Mouse (Mus musculus) retina, embryonic 14.5 days (tissue): Measurements from ENCODE around the gene Msh6.
A peak's percentile ranks its signal among the peaks of the same experiment; 100 is the strongest.
"Not testable (repeated sequence)": the region's sequence is repeated elsewhere in the genome, so short reads cannot be mapped to it uniquely, and the experiment has no call there.

Source experiments
- DNase-seq: peaks from one replicate; pipeline ENCODE4 v3.0.0-alpha.2; 2015; ENCODE audit warnings: low spot score

Msh6 gene

DNA sequence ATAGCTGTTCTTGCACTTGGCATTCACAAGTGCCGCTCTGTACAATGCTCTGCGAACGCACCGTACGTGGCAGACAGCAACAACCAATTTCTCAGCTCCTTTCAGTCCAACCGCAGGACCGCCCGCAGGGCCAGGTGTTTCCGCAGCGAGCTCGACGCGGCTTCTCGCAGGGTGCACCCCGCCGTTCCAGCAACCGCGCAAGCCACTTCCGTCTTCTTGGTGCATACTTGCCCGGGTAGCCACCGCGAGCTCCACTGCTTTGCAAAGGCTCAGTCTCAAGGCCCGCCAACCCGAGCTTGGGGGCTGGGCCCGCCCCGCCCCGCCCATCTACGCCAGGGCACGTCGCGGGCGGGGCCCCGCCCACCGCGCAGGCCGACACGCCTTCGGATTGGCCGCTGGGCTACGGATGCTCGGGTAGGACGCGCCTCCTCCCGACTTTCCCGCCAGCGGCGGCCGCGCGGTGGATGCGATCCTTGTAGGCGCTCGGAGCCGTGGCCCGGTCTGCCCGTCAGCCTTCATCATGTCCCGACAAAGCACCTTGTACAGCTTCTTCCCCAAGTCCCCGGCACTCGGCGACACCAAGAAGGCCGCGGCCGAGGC lies at the start of gene Msh6:
Msh6 (plus strand) TSS at position 434 of the 600 bp plus-strand sequence.
- peak; percentile 96 for DNase-seq

DNA sequence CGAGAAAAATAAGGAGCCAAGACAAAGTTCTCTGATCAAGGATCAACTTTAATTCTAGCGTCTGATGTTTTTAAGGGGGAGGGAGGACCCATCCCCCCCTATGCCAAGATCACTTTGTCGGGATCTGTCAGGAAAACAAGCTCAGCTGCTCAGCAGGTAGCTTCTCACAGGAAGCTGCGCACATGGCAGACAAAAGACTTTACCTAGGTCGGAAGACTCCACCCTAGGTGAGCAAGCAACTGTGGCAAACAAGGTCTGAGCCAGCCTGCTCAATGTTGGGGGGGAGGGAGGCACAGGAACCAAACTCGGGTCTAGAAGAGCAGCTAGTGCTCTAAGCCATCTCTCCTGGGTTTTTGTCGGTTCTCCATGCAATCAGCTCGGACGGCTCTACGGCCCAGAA lies 40.5 kb upstream of the Msh6 start:
- DNase-seq, result no peak

DNA sequence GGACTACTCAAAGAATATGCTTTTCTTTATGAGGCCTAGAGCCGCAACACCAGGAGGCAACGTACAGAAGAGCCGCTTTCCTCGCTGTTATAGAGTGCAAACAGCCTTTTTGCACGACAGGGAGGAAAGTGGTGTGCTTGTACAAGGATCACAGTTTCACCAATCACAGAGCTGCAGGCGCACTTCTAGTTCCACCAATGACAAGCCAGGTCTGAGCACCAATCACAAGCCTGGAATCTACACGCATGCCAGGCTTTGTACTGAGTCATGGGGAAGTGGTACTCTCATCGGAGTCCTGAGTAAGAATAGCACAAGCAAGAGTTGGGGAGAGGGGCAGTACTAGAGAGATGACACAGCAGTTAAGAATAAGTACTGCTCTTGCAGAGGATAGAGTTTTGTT lies 40.1 kb upstream of the Msh6 start:
- no peak for DNase-seq

- no peak for DNase-seq
These were observed 38.7 kb upstream of the Msh6 start for GRCm38 (mm10) chr17:87936156-87936555.

GRCm38 (mm10) chr17:87948965-87949584 lies 25.8 kb upstream of the Msh6 start:
- DNase-seq, result peak; percentile 85

GRCm38 (mm10) chr17:87954618-87955124 lies 20.2 kb upstream of the Msh6 start:
- not testable (repeated sequence) for DNase-seq

- no peak for DNase-seq
These were observed 17.6 kb upstream of the Msh6 start for GRCm38 (mm10) chr17:87957096-87957840.

GRCm38 (mm10) chr17:87958283-87958682 lies 16.6 kb upstream of the Msh6 start:
- DNase-seq, result peak; percentile 32

DNA sequence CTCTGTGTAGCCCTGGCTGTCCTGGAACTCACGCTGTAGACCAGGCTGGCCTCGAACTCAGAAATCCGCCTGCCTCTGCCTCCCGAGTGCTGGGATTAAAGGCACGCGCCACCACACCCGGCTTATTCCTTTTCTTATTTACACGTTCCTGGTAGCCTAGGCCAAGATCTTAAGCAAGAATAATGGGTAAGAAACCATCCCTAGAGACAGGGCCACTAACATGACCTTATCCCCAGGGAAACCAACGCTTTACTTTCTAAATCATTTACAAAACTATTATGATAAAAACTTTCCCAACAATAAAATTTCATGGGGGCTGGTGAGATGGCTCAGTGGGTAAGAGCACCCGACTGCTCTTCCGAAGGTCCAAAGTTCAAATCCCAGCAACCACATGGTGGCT lies 15.5 kb upstream of the Msh6 start:
- not testable (repeated sequence) for DNase-seq

DNA sequence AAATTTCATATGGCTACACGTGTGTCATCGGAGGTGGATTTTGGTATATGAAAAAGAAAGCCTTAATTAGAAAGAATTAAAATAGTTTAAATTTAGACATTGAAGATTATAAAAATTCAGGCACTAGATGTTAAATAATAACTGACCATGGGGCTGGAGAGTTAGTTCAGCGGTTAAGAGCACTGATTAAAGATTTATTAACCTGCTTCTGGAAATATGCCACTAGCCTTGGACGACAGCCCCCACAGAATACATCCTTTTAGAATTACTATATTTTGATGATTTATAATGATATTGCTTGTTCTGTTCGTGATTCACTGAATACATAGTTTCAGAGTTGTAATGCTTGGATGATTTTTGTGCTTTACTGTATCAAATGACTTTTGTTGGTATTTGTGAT lies 14.9 kb upstream of the Msh6 start:
- not testable (repeated sequence) for DNase-seq

DNA sequence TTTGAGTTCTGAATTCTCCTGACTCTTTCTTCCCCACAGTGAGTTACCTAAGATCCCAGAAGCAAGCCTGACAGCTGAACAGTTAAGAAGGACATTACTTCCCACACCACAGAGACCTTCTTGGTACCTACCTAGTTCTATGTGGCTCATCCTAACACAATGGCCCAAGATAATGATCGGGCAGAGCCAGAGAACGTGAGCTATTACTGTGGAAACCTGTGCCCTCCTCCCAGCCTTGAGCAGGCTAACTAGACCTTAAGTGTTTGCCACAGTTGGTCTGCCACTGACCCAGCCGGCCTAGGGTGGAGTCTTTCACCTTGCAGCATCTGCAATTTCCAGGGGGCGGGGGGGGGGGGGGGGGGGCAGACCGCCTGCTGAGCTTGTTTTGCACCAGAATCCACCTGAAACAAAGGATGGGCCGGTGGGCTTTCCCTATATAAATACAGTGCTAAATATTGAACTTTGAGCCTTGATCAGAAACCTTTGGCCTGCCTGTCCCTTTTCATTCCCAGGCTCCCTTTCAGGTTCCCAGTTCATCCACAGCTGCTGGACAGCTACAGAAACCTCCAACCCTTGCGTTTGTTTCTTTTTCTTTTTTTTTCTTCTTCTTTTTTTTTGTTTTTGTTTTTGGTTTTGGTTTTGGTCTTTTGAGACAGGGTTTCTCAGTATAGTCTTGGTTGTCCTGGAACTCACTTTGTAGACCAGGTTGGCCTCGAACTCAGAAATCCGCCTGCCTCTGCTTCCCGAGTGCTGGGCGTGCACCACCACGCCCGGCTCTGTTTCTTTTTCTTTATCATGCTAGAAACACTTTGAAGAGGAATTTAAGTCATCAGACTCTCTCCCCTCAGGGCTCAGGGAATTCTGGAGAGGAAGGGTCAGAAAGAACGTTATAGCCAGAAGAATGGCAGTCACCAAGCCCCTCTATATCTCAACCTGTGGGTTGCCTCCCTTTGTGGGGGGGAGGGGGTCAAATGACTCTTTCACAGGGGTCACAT lies 11.5 kb upstream of the Msh6 start:
- DNase-seq, result no peak

DNA sequence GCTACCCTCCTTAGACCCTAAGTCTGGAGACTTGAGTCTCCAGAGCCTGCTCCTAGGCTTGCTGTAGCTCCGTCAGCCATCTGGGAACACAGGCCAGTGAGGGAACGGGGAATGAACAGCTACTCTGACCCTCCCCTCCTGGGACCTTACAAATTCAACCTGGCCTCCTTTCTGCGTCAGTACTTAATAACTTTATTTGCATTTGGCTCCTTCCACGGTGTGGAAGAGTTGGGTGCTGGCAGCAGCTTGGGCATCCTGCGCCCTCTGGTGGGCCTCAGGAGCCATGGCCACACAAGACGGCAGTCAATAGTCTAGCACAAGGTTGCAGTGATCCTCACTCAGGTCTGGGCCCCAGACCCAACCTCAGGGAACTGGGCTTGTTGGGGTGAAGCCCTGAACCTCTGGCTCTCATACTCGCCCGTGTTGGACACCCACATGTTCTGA lies 6.4 kb upstream of the Msh6 start:
- DNase-seq, result not testable (repeated sequence)

DNA sequence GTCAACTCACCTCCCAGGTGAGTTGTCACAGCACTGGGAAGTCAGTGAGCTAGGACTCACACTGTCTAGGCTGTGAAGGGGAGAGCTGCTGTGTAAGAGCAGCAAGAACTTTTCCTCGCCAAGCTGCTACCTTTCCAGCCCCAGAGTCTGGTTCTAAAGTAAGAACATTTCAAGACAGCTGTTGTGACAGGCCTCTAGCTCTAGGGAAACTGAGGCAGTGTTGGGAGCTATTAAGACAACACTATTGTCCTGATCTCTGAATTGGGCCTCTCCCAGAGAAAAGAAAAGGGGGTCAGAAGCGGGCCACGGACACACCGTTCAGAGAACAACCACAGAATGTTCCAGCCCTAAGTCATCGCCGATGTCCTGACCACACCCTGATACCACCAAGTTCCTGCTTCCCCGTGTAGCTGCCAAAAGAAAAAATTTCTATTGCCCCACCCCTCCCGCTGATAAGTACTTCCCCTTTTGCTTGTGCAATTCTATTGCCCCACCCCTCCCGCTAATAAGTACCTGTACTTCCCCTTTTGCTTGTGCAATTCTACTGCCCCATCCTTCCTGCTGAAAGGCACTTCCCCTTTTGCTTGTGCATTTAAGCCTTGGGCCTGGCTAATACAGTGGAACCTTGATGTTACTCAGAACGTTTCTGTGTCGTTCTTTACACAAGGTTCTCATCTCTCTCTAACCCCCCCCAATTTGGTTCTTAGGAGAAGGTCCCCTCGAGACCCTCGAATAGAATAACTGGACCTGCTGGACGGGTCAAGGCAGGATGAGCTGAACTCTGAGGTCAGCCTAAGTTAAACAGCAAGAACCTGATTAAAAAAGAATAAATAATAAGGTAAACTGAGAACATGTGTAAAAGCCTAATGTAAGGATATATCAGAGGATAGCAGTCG lies 2.9 kb upstream of the Msh6 start:
- not testable (repeated sequence) for DNase-seq

GRCm38 (mm10) chr17:87972856-87973255 lies 2.0 kb upstream of the Msh6 start:
- no peak for DNase-seq

GRCm38 (mm10) chr17:87973261-87974167 lies 1.3 kb upstream of the Msh6 start:
- DNase-seq, result no peak

DNA sequence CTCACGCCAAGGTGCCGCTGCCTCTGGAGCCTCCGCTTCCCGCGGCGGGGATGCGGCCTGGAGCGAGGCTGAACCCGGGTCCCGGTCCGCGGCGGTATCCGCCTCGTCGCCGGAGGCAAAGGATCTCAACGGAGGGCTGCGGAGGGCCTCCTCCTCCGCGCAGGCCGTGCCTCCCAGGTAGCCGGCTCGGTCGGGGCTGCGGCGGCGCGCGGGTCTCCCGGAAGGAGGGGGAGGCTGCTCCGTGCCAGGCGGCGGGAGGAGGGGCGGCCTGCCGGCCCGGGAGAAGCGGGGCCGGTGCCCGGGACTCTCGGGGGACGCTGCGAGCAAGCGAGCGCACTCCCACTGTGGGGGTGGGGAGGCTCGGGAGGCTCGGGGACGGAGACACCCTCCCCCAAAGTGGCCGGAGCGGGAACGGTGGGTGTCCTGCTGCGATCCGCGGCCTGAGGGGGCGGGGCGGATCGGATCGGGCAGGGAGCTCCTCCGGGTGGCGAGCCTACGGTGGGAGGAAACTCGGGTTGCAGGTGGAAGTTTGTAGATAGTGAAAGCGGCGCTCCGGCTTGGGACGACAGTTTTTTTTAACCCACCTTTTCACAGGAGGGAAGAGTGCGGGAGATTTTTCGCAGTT lies 479 bp downstream of the Msh6 start:
- peak; percentile 65 for DNase-seq

GRCm38 (mm10) chr17:87976154-87976806 lies 1.4 kb downstream of the Msh6 start:
- no peak for DNase-seq

DNA sequence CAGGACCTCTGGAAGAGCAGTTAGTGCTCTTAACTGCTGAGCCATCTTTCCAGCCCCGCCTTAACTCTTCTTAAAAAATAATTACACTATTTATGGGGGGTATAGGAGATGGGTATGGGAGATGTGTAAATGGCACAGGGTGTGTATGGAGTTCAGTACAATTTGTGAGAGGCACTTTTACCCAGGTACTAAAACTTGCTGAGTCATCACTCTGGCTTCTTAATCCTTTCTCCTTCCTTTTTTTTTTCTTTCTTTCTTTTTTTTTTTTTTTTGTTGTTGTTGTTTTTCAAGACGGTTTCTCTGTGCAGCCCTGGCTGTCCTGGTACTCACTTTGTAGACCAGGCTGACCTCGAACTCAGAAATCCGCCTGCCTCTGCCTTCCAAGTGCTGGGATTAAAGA lies 2.1 kb downstream of the Msh6 start:
- DNase-seq, result not testable (repeated sequence)

DNA sequence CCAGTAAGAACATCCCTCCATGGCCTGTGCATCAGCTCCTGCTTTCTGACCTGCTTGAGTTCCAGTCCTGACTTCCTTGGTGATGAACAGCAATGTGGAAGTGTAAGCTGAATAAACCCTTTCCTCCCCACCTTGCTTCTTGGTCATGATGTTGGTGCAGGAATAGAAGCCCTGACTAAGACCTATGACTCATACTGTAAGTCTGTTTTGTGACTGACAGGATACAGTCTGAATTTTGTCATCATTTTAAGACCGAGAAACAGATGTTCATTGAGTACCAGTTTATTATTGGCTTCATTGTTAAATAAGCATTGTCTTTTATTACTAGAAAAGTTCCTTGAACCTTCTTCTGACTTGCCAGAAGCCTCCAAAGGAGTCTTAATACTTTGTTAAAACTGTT lies 4.8 kb downstream of the Msh6 start:
- DNase-seq, result not testable (repeated sequence)
